Mouse (Mus musculus) Muller cell, postnatal 12 days (primary cell): Measurements from ENCODE around the gene Ctnna3.

Experiments used
- DNase-seq: peaks from one replicate; pipeline ENCODE4 v3.0.0-alpha.2; 2015; ENCODE audit errors: inconsistent ontology term

The Ctnna3 gene

GRCm38 (mm10) chr10:64870888-64871287, 1441.0 kb downstream of the Ctnna3 start:
- no peak for DNase-seq

- no peak for DNase-seq
These were observed 1446.6 kb downstream of the Ctnna3 start for GRCm38 (mm10) chr10:64876506-64876905.

GRCm38 (mm10) chr10:64879860-64880259, 1450.0 kb downstream of the Ctnna3 start:
- DNase-seq: peak; percentile 65

- no peak for DNase-seq
These were observed 1457.0 kb downstream of the Ctnna3 start for GRCm38 (mm10) chr10:64886946-64887345.

- DNase-seq: no peak
These were observed 1462.6 kb downstream of the Ctnna3 start for GRCm38 (mm10) chr10:64892458-64892857.

- no peak for DNase-seq
These were observed 1468.8 kb downstream of the Ctnna3 start for GRCm38 (mm10) chr10:64898739-64899138.

GRCm38 (mm10) chr10:64901726-64902125, 1471.8 kb downstream of the Ctnna3 start:
- no peak for DNase-seq

- DNase-seq: no peak
These were observed 1511.1 kb downstream of the Ctnna3 start for GRCm38 (mm10) chr10:64940975-64941374.

GRCm38 (mm10) chr10:64958391-64958790, 1528.5 kb downstream of the Ctnna3 start:
- no peak for DNase-seq

GRCm38 (mm10) chr10:64992871-64993270, 1563.0 kb downstream of the Ctnna3 start:
- DNase-seq: no peak

GRCm38 (mm10) chr10:65013525-65013924, 1583.6 kb downstream of the Ctnna3 start:
- DNase-seq: no peak

- DNase-seq: no peak
These were observed 1592.8 kb downstream of the Ctnna3 start for GRCm38 (mm10) chr10:65022667-65023066.

- peak; percentile 29 for DNase-seq
These were observed 1603.6 kb downstream of the Ctnna3 start for GRCm38 (mm10) chr10:65033516-65033915.
